Mouse (Mus musculus) monocyte, adult 2 months (primary cell): ENCODE results near the gene Kctd11.

ENCODE experiments used
- DNase-seq, 2 experiments: peaks; one replicate each; pipeline ENCODE4 v3.0.0; 2022; ENCODE audit warnings: low spot score in 2 of 2, low read depth in 1 of 2

Kctd11 gene

DNA sequence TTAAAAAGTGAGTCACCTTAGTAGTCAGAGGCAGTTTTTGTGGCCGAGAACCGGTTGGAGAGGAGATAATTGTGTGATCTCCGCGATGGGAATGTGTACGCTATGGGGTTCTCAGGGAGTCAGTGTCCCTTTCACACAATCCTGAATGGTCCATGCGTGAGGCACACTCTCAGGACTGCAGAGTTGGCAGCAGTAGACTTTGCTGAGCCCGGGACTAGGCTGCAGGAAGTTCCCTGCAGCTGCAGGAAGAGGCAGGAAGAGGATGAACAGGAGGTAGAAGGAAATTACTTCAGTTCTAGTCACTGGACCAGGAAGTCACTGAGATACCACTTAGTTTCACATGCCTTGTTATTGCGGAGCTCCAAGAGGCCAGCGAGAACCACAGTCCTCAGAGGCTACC, 32.1 kb downstream of the Kctd11 start:
- no peak for DNase-seq

GRCm38 (mm10) chr11:69848021-69848420, 33.2 kb downstream of the Kctd11 start:
- no peak for DNase-seq

GRCm38 (mm10) chr11:69846738-69847688, 34.2 kb downstream of the Kctd11 start:
- no peak for DNase-seq

GRCm38 (mm10) chr11:69846198-69846680, 35.0 kb downstream of the Kctd11 start, which contains the start of gene Plscr3:
Plscr3 (plus strand) TSS chr11:69846376.
- peak; percentile 45 to 81 for DNase-seq

GRCm38 (mm10) chr11:69838714-69839104, 42.5 kb downstream of the Kctd11 start:
- no peak for DNase-seq

DNA sequence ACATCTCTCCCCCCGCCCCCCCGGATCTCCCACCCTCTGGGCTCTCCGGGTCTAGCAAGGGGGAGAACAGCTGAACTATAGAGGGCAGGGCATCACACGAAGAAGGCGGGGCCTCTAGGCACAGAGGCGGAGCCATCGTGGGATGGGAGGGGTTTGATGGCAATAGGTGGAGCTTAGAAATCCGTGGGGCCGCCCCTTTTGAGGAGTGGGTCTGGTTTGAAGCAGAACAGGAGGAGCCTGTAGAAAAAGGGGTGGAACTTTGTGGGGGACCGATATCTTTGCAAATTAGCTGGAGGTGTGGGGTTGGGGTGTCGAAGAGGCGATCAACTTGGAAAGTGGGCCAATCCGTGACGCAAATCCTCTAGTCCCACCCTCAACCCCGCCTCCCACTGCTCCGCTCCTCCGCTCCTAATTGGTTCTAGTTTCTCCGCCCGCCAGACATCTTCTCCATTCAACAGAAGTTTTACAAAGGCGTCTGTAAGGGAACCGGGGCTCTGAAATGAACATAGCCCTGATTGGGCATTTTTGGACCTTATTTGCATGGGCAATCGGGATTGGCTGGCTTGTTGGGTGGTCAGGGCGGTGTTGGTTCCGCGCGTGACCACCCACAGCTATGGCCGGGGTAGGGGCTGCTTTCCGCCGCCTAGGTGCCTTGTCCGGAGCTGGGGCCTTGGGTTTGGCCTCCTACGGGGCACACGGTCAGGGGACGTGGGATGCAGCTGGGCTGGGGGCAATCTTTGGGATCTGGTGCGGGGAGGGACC, 43.1 kb downstream of the Kctd11 start, which contains the start of gene Tmem256:
Tmem256 (plus strand) TSS at position 563 of the 762 bp plus-strand sequence.
- peak; percentile 90 to 91 for DNase-seq

- DNase-seq = no peak
These were observed 43.6 kb downstream of the Kctd11 start, which contains the start of gene Nlgn2 for GRCm38 (mm10) chr11:69837604-69837951. Nlgn2 (minus strand) TSS chr11:69837784.

- no peak for DNase-seq
These were observed 44.3 kb downstream of the Kctd11 start for GRCm38 (mm10) chr11:69836703-69837576.

DNA sequence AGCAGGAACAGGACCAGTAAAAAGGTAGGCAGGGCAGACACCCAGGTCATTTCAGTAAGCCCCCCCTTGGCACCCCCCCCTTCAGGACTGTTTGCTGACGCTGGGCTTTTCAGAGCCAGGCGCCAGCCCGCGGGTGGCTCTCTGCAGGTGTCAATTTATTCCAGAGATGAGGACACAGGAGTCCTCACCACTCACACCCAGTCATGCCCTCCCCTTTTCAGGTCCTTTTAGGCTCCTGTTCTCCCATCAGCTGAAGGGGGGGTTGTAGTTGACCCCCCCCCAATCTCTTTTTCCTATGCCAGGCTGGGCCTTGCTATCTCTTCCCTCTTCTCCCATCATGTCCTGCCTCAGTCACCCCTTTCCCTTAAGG, 45.3 kb downstream of the Kctd11 start:
- no peak for DNase-seq

DNA sequence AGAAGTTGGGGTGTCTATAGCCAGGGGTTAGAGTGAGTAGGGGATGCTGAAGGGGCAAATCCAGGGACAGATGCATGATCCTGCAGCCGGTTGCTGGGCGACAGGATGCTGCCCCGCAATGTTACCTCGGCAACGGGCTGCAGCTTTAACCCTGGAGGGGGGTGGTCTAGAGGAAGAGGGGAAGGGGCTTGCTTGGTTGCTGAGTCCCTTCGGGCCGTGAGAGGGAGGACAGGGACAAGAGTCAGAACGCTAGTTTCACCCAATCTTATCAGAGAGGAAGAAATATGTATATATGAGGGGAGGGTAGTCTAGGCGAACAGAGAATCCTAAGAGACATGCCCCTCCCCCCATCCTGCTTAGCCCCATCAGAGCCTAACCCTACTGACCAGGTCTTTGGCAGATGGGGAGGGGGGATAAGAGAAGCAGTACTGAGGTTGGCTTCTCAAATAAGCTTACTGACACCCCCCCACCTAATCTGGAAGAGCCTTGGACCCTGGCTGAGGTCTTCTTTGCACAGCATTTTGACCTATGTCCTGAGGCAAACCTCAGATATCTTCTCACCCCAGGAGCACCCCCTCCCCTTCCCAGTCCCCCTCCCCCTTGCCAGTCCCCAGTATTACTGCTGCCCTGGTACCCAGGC, 45.8 kb downstream of the Kctd11 start:
- no peak for DNase-seq

DNA sequence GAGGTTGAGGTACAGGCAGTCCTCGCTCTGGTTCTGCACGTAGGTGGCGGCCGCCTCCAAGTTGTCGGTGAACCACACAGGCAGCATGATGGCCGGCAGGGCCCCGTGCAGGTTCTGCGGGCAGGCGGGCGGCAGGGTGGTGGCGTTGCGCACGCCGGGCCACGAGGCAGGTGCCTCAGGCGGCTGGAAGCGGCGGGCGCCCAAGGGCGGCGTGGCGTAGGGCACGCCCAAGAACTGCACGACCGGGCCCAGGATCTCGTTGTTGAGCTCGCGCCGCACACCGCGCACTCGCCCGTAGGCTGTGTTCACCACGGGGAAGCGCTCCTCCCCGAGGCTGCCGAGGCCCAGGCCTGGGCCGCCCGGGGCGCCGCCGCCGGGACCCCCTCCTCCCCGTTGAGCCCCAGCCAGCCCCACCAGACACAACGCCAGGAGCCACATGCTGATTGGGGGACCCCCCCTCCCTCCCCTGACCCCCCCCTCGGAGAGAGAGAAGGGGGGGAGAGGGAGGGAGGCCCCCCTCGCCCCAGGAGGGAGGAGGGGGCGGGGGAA, 47.1 kb downstream of the Kctd11 start:
- DNase-seq = no peak

GRCm38 (mm10) chr11:69833554-69833953, 47.7 kb downstream of the Kctd11 start:
- no peak for DNase-seq

GRCm38 (mm10) chr11:69828832-69829231, 52.4 kb downstream of the Kctd11 start:
- DNase-seq = no peak
